Mouse (Mus musculus) embryo, embryonic 11.5 days (tissue): ENCODE measurements around the gene Lmcd1.

Experiments used
- DNase-seq: peaks from one replicate; pipeline ENCODE4 v3.0.0-alpha.2; 2012; ENCODE audit warnings: low read depth, low spot score

The Lmcd1 gene

GRCm38 (mm10) chr6:112287671-112288070 is 14.1 kb downstream of the Lmcd1 start:
- no peak for DNase-seq

- no peak for DNase-seq
These were observed 14.7 kb downstream of the Lmcd1 start for GRCm38 (mm10) chr6:112288271-112288670.

DNA sequence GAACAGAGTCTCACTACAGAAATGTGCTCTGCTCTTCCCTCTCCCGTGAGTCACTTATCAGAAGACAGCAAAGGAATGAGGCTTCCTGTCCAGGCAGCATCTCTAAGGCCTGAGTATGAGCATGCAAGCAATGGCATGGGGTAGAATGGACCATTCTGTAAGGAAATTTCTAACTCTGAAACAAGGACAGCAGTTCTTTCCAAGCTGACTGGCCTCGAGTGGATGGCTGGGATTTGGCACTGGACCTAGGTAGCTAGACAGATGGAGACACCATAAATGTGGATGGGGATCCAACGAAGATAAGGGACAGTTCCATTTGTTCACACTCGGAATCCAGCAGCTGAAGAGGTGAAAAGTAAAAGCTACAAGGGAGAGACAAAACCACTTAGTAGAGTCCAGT is 17.6 kb downstream of the Lmcd1 start:
- DNase-seq, result no peak

GRCm38 (mm10) chr6:112293320-112293719 is 19.8 kb downstream of the Lmcd1 start:
- DNase-seq, result no peak

DNA sequence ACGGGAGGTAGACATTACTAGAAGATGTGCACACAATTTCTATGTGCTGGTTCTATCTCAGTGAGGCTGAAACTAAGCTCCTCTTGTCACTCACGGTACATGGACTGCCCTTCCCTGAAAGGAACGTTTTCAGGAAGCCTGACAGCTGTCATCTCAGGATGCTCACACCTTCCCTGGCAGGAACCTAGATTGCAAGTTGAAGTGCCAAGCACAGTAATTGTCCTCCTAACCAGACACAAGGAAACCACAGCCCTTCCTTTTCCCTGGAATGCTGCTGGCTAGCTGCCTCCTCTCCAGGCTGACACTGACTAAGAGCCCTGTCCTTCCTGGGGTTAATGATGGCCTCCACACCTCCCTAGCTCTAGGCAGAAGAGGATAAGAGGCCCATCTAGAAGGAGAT is 21.7 kb downstream of the Lmcd1 start:
- no peak for DNase-seq

- DNase-seq, result no peak
These were observed 26.6 kb downstream of the Lmcd1 start for GRCm38 (mm10) chr6:112300146-112300545.

- no peak for DNase-seq
These were observed 27.1 kb downstream of the Lmcd1 start for GRCm38 (mm10) chr6:112300633-112301032.

- no peak for DNase-seq
These were observed 28.7 kb downstream of the Lmcd1 start for GRCm38 (mm10) chr6:112302248-112302647.

DNA sequence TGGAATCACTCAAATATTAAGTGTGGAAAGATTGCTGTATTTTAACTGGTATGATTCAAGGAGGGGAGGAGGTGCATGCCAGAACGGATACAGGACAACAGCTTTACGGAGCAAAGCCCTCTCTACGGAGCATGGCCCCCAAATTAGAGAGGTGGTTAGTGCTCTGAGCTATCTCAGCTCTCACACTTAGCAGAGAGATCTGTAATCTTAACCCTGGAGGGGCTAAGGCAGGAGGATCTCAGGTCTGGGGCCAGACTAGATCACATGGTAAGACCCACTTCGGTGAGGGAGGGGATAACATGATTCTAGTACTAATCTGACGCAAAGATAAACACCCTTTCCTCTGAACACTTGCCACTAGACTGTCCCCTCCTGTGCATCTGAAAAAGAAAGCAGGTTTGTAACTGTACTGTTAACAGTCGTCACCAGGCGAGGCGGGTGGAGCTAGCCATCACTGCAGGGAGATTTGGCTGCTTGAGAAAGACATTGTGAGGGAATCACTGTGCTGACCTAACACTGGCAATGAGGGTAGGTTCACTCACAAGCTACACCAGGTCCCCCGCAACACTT is 29.3 kb downstream of the Lmcd1 start:
- no peak for DNase-seq

DNA sequence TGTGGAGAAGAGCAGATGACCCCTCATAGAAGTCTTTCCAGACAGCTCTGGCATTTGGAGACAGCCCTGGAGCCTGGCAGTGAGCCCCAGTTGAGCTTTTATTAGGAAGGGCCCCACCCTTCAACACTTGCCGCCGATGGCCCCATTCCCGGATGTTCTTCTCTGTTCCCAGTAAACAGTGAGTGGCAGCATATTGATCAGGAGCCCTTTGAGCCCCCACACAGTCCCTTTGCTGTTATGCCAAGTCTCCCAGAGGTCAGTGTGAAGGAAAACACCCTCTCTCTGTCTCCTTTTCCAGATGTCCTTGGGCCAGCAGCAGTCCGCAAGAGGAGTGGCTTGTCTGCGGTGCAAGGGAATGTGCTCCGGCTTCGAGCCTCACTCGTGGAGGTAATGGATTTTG is 31.2 kb downstream of the Lmcd1 start:
- DNase-seq, result no peak

GRCm38 (mm10) chr6:112309330-112309938 is 35.9 kb downstream of the Lmcd1 start:
- no peak for DNase-seq

DNA sequence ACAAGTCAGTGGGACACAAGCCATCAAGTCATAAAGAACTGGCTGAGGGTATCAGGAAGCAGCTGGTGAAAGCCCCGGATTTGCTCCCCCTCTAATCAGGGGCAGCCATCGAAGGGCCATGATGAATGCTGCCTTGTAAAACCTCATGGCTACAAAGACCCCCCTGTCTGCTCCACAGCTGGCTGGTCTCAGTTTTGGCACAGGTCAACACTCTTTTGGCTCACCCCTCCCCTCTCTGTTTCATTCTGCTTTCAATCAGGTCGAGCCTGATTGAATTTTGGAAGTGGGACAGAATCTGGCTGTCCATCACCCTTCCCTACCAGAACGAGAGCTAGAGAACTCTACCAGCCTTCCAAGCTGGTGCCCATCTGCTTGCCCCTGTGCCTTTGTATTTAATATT is 37.8 kb downstream of the Lmcd1 start:
- no peak for DNase-seq

- DNase-seq, result no peak
These were observed 45.9 kb downstream of the Lmcd1 start for GRCm38 (mm10) chr6:112319449-112319848.

- no peak for DNase-seq
These were observed 47.1 kb downstream of the Lmcd1 start for GRCm38 (mm10) chr6:112320679-112321078.

GRCm38 (mm10) chr6:112322916-112323315 is 49.4 kb downstream of the Lmcd1 start:
- no peak for DNase-seq

DNA sequence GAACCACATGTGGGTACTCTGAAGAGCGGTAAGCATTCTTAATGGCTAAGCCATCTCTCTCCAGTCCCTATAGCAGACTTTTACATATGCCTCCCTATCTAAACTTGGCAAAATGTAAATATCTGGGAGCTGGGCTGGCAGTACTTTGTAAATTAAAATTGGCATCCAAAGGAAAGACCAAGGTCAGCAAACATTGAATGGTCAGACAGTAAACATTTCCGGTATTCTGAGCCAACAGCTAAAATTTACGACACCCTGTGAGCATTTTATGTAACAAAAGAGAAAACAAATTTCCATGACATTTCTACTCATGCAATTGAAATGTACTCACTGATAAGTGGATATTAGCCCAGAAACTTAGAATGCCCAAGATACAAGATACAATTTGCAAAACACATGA is 51.7 kb downstream of the Lmcd1 start:
- no peak for DNase-seq

DNA sequence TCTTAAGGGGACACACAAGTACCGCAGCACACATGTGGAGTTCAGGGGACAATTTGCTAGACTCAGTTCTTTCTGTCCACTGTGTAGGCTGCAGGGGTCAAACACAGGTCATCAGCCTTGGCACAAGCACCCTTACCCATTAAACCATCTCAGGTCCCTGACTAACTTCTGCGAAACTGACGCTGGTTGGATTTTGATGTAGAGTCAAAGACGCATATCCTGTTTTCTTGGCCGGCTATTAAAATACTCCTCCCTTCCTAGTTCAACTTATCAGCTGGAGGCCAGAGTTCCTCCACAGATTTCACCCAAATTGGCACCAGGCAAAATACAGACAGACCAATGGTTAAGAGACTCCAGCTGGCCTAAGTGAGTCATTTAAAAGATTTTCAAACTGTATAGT is 54.2 kb downstream of the Lmcd1 start:
- DNase-seq, result no peak

DNA sequence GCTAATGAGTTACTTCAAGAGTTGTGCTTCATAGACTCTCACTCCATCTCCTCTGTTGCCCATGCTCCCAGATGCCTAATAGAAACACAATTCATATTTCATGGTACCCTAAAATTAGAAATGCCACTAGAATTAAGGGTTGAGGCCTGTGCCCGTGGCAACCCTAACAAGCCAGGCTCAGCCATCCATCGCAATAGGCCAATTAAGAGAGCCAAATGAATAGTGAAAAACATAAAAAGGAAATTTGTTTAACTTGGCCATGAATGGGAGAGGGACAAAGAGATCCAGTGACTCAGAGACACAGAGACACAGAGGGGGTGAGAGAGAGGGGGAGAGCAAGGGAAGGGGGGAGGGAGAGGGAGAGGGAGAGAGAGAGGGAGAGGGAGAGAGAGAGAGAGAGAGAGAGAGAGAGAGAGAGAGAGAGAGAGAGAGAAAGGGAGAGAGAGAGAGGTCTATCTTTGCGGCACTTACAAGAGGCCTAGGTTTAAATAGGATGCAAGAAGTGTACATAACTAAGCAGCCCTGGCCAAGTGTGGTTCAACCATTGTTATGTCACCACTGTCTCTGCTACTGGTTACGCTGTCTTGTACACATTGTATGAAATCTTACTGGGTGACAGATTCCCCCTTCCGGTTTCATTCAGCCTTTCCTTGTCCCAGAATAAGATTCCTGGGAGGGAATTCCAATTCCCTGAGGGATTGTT is 57.1 kb downstream of the Lmcd1 start:
- no peak for DNase-seq

DNA sequence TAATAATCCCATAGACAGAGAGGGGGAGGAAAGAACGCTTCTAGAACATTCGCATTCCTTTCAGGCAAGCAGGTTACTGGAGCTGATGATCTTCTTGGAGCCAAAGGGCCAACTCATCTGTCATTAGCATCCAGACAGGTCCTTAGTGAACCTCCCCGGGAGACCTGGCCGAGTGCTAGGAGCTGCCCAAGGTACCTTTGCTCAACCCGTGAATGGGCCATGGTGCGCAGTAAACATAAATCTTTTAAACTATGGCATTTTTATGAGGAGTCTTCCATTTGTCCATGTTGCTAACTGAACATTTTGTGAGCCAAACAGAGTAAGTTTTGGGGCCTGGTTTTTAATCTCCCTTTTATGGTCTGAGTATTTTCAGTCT is 57.7 kb downstream of the Lmcd1 start:
- DNase-seq, result no peak

DNA sequence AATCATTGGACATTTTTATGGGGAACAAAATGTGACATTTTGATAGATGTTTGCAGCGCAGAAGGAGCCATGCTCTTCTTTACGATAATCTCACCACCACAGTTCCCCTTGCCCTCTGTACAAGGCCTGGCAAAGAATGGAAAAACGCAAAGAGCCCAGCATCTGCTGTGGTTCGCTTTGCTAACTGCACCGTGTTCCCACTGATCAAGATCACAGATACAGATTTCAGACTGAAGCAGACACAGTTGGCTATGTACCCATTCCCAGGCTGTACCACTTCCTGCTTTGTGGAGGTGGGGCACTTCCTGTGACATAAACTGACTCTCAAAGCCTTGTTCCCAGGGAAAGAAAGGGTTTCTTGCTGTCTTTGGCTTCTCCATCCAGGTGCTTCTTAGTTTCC is 60.4 kb downstream of the Lmcd1 start:
- no peak for DNase-seq

DNA sequence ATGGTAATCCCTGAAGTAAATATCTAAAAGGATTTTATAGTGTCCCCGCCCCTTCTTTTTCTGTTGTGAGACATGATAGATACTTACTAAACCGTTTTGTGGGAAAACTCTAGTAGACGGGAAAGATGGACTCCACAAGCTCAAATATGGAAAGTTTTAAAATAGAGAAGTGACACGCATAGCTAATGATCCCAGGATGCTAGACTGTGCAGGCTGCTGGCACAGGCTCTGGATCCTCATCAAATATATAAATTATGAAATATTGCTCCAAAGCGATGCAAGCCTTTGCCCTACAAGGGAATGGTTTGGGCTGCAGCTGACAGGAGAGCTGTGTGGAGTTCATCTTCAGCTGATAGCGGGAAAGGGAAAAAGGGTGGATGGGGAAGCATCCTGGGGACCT is 64.1 kb downstream of the Lmcd1 start:
- DNase-seq, result no peak

GRCm38 (mm10) chr6:112339016-112339415 is 65.5 kb downstream of the Lmcd1 start:
- DNase-seq, result no peak

GRCm38 (mm10) chr6:112350452-112350851 is 76.9 kb downstream of the Lmcd1 start:
- DNase-seq, result no peak
